Mouse (Mus musculus) megakaryocyte progenitor cell, adult 5-6 weeks (primary cell): ENCODE measurements around the gene Pnpo. TPM values are rescaled to one million over a fixed set of nuclear protein-coding genes. Genes with fewer than 3 reads are reported as not detected.

Source experiments
- ATAC-seq: replicated peaks from 2 replicates; pipeline ENCODE4 v1.8.0; 2016; ENCODE audit warnings: mild to moderate bottlenecking, moderate TSS enrichment, inconsistent platforms; ENCODE audit not compliant: poor library complexity
- total RNA-seq, 2 experiments: library from RNA; stranded (forward) in 1 of 2; stranded (reverse) in 1 of 2; fragments of 157-497, 149-512 nt in 1 of 2; fragments of 200-1000 nt in 1 of 2; gene quantifications; 2 replicates each; pipeline versions ENCODE4 v1.2.3 to v1.2.4; 2015 to 2017

Pnpo gene
- total RNA-seq, 2 experiments from 2014 or later, result 23.0 to 36.3 TPM

DNA sequence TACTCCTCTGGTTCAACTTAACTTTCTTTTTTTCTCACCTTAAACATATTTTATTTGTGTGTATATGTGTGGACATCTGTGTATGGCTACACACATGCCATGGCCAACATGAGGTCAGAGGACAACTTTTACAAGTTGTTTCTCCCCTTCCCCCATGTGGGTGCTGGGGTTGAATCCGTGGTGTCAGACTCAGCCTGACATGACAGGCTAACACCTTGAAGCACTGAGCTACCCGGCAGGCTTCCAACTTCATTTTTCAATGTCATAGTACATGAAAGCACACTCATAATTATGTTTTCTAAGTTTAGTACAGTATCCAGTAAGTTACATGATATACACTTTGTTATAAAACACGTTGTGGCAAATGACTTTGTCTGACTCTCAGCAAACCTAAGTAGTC is 26.6 kb upstream of the Pnpo start:
- no peak for ATAC-seq

DNA sequence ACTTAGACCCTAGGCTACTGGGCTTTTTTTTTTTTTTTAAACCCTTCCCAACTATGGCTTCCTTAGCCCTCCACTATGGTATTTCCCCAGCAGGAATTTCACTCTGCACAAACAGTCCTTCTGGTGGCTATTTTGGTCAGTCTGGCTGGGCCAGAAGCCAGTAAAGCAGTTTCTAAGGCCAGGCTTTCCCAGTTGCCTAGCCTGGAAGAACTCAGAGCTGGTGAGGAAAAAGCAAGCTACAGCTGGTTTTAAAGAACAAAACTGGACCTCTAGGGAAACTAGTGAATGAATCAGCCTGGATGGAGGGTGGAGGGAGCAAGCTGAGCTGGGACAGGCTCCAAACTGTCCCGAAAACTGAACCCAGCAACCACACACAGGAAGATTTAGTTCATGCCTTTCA is 26.0 kb upstream of the Pnpo start:
- ATAC-seq, result no peak

DNA sequence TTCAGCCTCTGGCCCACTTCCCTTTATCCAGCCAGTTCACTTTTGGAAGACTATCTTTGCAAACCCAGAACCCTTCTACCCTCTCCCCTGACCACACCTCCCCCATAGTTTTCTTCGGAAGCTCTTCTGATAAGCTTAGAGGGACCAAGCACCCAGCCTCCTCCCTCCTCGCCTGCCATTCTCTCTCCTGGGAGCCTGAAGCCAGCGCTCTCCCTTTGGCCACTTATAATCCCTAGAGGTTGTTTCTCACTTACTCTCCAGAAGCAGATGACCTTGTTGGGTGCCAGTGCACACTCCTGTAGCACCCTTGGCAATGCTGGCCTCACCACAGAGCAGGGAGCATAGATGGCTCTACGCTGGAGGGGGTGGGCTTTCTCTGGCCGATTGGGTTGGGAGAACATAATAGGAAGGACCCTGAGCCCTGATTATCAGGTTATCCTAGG is 25.5 kb upstream of the Pnpo start:
- ATAC-seq, result peak; percentile 27

DNA sequence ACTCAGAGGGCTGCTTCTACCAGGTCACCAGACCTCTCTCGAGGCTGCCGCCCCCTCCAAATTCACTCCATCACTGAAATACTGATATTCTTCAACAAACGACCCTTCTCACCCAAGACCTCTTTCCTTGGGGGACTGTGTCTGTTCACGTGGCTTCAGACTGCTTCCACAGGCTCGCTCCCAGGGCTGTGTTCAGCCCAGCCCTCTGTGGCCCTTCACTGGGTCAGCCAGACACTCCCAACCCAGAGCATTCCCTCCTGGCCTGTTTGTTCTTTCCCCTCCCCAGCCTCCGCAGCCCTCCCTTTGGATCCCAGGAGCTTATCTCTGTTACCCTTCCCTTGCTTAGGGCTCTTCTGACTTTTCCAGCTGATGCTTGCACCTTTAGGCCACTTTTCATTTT is 24.7 kb upstream of the Pnpo start:
- no peak for ATAC-seq

DNA sequence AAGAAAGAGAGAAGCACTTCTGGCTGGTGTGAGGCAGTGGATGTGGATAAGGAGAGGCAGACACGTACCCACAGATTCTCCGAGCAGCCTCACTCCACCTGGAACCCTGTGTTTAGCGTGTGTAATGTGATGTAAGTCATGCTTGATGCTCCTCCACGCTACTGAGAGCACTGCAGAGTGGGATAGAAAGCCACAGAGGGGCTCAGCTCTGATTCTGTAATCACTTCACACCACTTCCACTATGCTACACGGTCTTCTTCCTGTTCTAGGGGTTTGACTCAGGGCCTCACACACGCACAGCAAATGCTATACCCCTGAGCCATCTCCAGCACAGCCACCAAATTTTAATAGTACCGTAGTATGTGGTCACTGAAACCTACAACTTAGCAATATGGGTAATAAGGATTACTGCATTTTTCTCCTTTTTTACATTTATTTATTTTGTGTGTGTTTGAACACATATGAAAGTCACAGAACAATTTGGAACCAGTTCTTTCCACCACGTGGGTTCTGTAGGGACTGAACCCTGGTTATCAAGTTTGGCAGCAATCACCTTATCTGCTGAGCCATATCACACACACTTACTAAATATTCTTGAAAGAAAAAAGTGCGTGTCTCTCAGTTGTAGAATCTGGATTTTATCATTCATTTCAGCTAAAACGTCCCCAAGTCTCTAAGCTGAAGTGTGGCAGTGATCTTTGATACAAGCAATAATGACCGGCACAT is 23.9 kb upstream of the Pnpo start:
- peak; percentile 47 for ATAC-seq

DNA sequence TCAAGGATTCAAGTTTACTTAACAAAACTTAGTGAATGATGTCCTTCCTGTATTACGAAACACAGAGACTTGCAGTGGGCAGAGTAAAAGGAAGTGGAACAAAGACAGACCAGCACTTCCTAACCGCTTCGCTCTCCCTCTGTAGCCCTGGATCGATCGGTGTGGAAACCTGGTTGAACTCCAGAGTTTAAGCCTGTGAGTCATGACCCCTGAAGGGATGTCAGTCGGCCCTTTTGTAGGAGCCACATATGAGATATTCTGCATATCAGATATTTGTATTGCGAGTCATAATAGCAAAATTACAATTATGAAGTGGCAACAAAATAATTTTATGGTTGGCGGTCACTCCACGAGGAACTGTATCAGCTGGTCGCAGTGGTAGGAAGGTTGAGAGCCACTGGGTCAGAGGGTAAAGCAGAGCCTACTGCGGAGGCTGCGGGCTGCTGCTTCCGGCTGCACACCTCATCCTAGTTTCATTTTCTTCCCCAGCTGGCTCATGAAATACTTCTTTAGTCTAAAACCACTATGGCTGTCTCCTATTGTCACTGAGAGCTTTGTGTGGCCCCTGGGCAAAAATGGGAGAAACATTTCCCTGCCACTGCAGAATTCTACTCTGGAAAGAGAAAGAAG is 23.2 kb upstream of the Pnpo start:
- peak; percentile 63 for ATAC-seq

DNA sequence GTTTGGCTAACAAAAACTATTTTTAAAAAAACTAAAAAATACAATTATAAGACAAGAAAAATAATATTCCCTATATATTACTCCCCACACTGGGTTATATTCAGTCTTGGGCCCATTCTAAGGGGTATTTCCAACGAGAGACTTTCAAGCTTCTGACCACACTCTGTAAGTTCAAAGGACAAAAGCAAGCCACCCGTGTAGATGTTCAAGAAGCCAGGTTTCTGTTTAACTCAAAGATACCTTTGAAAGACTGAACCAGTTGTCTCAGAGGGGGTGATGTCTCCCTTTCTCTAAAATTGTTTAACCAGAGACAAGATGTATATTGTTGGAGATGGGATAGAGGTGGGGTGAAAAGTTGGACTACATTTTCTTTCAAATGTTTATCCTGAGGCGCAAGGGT is 22.4 kb upstream of the Pnpo start:
- no peak for ATAC-seq

DNA sequence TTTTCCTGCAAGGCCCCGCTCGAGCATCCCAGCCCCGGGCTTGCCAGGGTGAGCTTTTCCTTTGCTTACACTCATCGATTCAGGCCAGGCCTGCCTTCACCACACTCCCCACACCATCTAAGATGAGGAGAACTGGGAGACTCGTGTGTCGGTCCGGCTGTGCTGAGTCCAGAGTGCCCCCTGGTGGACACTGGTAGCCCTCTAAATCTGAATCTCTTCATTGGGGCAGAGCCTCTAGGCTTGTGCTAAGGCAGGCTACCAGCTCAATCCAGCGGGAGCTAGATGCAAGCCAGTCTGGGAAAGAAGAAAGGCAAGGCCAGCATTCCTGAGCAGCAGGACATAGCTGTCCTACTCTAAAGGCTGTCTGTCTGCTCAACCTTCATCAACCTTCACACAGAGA is 19.8 kb upstream of the Pnpo start:
- peak; percentile 74 for ATAC-seq

DNA sequence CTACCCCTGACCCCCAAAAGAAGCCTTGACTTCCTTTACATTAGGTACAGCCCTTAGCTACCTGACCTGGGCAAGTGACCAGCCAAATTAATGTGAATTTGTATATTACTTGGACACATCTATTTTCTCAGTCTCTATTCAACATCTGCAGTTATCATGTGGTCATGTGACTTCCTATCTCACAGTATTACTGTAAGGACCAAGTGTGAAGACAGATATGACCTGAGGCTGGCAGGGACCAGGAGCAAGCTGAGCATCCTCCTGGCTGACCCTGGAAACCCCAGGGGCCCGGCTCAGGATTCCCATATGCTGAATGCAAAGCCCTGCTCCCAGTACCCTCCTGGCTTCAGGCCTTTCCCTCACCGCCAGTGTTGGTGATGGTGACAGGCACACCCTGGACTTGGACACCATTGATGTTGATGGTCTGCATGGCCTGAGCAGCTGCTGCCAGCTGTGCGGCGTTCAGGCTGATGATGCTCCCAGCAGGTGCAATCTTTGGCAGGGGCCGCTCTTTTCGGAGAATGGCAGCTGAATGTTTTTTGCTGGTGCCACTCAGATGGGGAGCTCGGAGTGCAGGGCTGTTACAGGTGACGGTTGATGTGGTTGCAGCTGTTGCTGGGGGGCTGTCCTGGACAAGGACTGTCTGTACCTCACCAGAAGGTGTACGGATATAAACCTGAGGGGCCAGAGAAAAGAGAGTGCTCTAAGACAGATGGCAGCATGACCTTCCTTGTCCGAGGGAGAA is 13.4 kb upstream of the Pnpo start:
- ATAC-seq, result no peak

DNA sequence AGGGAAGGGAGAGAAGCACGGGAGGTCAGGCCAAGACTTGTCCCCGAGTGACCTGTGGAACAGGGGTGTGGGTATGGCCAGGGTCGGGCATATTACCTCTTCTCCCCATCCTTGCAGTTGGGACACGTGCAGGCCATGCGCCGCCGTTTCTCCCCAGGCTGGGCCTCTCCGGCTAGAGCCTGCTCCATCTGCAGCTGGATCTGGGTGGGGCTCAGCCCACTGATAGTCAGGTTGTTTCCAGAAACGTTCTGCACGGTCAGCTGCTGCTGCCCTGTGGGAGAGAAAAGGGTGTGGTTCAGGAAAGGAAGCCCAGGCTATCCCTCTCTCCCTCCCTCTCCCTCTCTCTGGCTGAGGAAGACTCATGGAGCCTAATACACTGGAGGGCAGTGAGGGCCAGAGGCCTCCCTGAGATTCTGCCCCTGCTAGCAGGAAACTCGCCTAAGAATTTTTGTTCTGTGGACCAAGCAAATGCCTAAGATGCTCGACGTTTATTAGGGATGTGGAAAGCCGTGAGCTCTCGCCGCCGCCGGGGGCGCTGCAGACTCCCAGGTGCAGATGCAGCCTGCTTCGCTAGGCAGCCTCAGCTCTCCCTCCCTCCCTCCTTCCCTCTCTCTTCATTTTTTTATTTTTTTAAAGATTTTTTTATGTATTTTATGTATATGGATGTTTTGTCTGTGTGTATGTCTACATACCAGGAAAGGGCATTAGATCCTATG is 12.4 kb upstream of the Pnpo start:
- peak; percentile 62 for ATAC-seq

DNA sequence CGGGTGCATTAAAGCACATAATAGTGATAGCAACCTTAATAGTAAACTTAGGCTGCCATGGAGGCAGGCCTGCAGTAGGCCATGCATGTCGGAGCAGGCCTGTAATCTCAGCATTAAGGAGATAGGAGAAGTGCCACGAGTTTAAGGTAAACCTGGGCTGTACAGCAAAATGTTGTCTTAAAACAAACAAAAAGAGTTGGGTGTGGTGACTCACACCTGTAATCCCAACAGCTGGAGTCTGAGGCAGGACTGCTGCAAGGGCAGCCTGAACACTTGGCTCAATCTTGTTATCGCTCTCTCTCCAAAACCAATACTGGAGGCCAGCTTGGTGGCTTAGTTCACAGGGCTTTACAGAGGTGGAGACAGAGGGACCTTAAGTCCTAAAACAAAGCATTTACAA is 11.3 kb upstream of the Pnpo start:
- no peak for ATAC-seq

DNA sequence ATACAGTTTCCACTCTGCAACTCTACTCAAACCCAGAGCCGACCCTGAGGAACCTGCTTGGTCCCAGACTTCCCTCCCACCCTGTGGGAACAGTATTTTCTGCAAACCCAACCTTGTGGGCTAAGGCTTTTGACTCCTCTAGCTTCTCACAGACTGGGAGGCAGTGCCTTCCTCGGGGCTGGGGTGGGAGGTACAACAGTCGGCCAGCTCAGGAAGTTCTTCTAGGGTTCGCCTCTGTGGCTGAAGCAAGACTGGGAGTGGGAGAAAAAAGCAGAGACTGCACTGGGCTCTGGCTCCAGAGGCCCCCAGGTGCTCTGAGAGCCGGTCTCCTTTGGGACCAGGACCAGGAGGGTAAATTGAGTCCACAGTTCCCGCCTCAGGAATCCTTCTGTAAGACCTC is 9.1 kb upstream of the Pnpo start:
- ATAC-seq, result no peak

DNA sequence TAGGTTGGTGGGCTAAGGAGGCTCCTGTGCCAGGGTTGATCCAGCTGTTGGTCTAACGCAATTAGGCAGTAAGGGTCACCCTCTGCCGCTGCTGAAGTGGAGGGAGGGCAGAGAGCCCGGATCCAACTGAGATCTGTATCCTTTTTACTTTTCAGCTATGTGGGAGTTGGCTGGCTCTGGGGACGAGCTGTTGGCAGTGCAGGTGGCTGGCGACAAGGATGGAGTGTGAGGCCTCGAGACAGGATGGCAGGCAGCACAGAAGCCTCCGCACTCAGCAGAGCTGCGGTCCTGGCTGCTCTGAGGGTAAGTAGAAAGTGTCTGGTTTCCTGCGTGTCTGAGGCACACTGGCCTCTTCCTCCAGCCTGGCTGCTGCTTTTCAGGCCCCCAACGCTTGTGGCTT is 8.6 kb upstream of the Pnpo start:
- no peak for ATAC-seq

DNA sequence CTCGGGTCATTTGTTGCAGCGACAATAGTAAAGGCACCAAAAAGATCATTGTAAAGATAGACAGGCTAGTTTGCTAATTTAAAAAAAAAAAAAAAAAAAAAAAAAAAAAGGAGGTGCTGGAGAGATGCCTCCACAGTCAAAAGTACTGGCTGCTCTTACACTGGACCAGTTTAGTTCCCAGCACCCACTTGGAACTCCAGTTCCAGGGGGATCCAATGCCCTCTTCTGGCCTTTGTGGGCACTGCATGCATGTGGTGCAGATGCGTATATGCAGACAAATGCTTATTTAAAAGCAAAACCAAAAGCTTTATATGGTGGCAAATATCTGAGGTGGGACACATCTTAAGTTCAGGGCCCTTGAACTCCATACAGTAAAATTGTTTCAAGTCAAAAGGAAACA is 7.0 kb upstream of the Pnpo start:
- ATAC-seq, result no peak

DNA sequence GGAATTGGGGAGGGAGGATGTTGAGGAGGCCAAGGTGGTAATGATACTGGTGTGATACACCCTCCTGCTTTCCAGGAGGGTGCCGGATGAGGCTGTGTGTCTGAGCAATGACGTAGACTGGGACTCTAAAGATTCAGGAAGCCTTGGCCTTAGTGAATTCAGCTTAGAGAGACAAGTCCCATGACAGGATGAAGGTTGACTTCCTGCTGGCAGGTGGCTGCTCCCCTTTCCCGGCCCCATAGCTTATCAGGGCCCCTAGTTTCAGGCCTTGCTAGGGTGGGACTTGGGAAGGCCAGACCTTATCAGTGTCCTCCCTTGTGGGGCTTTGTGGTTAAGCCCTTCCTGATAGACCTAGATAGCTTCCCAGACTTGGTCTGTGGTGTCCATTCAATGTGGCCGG is 4.1 kb upstream of the Pnpo start:
- ATAC-seq, result peak; percentile 40

DNA sequence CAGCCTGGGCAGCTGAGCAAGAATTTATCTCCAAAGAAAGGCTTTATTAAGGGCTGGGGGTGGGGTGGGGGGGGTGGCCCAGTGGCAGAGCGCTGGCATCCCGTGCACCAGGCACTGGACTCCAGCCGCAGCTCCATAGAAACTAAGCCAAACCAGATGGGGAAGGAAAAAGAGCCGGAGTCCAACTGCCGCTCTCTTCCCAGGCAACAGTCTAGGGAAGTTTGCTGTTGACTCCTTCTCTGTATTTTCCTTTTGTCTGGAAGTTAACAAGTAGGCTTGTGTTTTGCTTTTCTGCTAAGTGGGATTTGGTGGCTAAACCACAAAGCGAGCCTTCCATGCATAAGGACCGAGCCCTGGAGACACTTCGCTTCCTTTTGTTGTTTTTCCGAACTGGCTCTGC is 2.7 kb upstream of the Pnpo start:
- ATAC-seq, result no peak

DNA sequence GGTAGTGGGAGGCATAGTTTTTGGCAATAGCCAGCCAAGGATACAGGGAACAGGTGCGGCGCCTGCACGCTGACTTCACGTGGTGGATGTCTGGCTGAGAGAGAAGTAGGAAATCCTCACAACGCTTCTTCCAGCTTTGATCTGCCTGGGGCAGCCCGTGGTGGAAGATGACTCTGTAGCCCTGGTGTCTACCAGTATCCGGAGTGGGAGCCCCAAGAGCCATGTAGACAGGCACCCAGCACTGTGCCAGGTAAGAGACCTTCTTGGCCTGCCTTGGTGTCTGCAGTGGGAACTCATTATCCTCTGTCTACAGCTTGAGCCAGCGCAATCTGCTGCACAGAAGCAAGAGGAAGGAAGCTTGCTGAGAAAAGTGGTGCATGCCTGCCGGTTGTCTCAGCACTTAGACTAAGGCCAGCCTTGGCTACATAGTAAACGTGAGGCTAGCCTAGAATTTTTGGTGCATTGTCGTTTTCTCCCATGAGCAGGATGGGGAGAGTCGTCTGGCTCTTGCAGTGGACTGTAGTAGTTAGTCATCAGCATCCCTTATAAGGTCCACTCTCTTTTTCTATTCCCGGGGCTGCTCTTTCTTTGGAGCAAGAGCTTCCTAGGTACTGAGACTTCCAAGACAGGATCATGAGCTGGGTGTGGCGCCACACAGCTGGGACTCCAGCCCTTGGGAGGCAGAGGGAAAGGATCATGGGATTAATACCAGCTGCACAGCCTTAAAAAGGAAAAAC is 1.2 kb upstream of the Pnpo start:
- no peak for ATAC-seq

DNA sequence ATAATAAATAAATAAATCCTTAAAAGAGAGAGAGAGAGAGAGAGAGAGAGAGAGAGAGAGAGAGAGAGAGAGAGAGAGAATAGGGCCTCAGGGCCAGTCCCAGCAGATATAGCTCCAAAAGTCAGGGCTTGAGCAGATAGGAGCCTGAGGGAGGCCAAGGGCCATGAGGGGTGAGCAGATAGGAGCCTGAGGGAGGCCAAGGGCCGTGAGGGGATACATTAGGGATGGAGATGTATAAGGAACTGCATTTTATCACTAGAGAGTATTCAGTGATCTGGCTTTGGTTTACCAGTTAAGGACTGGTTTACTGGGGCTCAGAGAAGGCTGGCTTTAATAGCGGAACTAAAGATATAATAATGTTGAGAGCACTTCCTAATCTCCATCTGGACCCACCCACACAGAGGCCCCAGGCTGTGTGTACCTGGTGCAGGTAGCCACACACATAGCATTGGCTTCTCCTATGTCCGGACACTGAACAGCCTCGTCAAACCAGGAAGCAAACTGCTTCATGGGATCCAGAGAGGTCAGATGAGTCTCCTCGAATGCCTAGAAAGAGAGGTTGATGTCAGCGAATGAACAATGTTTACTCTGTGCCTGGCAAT is 1.7 kb downstream of the Pnpo start:
- peak; percentile 44 for ATAC-seq

DNA sequence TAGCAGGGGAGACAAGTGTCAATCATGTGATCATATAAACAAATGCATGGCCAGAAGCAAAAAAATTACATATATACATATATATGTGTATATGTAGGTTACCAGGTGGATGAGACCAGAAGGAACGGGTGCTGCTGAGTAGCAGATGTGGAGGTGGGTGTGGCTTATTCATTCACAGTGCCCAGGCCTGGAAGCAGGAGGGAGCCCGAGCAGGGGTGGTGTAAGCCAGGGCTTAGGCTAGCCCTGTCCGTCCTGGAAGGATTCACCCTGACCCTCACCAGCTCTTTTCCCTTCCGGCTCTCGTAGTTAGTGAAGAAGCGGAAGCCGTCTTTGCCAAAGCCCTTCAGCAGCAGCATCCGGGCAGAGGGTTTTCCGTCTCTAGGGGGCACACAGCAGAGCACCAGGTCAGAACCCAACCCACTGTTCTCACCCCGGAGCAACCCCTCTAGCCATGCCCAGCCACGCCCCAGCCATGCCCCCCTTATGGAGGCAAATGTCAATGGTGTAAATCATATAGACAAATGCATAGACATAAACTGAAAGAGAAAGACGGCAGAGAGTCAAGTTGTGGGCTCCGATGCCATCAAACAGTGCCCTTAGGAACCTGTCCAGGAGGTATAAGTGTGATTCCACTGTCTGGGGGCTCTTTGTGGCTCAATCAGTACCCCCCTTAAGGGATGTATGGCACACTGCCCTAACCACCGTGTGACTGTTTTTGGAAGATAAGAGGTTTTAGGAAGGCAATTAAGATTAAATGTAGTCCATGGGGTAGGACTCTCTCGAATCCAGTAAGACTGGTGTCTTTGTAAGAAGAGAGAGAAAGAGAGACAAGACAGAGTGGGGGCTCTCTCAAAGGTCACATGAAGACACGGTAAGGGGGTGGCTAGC is 3.0 kb downstream of the Pnpo start:
- peak; percentile 30 for ATAC-seq
